Mouse (Mus musculus): ENCODE results near the gene Myl3. TPM values are rescaled to one million over a fixed set of nuclear protein-coding genes. Genes with fewer than 3 reads are reported as not detected.

The Myl3 gene
- total RNA-seq, 1 experiment from 2014 or later = not detected

DNA sequence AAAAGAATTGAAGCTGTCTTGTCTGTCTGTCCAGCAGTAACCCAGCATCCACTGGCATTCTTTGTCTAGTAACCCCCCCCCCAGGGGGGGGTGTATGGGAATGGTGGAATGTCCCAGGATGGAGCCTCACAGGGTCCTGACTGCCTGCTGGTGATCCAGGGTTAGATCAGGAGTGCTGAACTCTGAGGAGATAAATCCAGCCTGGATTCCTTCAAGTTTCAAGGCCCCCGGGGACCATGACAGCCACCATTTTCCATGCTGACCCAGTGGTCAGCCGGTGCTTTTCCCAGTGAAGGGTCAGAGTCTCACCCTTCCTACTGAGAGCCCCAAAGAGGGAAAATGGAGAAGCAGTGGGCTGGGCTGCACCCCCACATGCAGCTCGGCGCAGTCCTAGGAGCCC lies 9.8 kb upstream of the Myl3 start:
- DNase-seq = no peak

DNA sequence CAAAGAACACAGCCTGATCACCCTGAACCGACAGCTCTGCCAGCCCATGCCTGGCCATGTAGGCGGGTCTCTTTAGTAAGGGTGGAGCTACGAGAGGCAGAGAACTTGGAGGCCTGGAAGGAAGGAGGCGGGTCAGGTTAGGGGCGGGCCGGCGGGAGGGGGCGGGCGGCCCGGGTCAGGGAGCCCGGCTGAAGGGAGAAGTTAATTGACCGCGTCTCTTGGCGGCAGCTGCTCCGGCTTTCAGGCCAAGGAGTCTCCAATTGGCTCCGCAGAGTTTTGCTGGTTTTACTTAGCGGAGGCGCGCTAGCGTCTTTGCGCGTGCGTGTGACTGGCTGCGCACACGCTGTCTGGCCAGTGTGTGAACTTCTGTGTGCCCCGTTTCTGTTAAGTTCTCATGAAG lies 9.0 kb upstream of the Myl3 start:
- DNase-seq = peak; percentile 78

DNA sequence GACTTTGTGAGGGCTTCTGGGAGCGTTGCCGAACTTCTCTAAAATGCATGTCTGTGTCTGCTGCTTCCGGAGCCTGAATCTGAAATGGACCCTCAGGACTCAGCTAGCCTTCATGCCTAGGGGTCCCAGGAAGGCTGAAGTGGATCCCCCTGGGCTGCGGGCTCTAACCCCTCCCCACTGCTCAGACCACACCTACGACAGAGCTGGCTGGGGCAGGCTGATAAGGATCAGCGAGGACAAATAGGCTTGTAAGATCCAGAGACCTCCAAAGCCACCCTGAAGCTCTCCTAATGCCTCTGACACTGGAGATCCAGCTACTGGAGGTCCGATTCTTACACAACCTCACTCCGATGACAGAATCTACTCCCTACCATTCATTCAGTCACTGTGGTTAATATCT lies 8.6 kb upstream of the Myl3 start:
- no peak for DNase-seq

DNA sequence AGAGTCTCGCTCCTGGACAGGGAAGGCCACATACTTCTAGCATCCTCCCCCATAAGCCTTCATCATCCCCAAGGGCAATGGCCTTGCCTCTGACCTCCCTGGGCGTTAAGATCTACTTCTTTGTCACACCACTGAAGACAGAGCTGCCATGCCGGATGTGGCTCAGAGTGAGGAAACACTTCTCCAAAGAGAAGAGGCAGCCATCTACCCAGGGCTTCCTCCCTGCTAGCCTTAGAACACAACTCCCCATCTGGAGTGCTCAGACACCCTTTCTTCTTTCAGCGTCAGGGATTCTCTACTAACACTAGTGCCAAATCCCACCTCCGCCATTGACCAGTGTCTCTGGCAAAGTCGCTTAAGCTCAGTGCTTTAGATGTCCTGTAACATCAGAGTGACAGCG lies 7.5 kb upstream of the Myl3 start:
- no peak for DNase-seq

DNA sequence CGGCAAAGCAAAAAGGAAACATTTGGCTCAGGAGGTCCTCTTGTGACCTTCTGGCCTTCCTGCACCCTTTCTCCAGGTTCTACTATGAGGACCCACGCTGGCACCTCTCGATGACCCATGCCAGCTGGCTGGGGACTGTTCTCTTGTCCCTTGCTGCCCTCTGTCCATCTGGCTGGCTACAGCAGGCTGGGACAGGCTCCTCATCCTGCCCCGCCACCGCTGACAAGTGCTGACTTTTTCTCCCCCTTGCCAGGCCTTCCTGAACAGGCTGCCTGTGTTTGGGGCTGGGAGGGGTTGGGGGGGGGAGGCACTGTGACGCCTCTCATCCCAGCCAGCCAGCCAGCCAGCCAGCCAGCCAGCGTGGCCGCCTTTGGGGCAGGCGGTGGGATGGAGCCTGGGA lies 5.3 kb upstream of the Myl3 start:
- no peak for DNase-seq

DNA sequence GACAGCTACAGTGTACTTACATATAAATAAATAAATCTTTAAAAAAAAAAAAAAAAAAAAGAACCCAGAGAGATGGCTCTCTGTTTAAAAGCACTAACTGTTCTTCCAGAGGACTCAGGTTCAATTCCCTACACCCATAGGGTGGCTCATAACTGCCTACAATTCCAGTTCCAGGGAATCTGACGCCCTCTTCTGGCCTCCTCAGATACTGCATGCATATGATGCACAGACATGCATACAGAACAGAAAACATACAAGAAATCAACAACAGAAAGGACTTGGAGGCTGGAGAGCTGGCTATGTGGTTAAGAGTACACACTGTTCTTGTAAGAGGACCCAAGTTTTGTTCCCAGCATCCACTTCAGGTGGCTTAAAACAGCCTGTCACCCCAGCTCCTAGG lies 3.6 kb upstream of the Myl3 start:
- no peak for DNase-seq

DNA sequence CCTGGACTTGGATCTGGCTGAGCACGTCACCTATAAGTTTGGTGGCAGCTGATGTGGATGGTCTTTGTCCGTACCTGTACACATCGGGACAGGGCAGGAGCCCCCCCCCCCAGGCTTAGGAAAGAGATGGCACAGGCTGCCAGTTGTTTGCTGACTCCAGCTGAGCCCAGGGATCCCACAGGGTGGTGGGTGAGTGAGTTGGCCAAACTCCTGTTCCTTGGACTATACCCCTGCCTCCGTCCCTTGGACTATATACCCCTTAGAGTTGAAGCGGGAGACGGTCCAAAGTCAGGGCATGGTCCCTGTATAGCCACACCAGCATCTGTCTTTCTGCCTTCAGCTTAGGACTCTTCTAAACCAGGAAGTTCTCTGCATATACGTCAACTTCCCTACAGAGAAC lies 1.7 kb upstream of the Myl3 start:
- DNase-seq = no peak

DNA sequence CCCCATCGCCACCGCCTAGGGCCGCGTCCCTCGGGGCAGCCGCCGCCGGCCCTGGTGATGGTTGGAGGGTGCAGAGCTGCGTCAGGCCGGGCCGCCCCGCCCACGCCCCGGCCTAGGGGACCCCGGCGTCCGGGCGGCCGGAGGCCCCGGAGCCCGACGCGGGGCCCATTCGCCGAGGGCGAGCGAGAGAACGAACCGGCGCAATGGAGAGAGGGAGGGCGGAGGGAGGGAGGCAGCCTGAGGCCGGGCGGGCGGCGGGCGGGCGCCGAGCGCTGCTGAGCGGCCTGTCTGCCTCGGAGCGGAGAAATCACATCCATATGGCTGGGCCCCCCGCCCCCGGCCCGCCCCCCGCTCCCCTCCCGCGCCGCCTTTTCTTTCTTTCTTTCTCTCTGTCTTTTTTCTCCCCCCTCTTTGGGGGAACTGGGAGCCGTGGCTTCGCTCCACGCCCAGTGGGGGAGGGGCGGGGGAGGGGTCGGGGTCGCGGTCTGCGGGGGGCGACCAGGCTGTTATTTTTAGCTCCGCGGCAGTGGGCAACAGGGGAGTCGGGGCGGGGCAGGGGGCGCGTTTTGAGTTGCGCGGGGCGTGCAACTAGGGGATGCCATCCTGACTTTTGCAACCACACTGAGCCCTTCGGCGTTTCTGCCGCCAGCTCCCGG lies 762 bp downstream of the Myl3 start:
- peak; percentile 33 for DNase-seq

DNA sequence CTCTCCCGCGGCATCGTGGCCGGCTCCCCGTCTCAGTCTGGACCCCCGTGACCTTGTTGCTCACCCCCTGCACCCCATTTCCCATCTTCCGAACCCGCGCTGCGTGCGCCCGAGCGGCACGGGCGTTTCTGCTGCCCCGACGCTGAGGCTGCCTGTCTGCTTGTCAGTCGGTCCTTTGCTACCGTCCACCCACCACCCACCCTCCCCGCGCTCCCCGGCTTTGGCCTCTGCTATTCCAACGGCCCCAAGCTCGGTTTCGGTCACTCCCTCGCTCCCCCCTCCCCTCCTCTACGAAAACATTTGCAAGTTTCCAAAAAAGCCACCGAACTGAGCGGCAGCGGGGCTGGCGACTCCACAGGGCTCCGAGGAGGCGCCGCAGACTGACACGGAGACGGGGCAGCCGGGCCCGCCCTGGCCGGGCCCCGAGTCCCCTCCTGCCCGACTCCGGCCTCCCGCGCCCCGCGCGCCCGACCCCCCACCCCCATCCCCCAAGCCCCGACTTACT lies 1.3 kb downstream of the Myl3 start:
- peak; percentile 27 for DNase-seq

DNA sequence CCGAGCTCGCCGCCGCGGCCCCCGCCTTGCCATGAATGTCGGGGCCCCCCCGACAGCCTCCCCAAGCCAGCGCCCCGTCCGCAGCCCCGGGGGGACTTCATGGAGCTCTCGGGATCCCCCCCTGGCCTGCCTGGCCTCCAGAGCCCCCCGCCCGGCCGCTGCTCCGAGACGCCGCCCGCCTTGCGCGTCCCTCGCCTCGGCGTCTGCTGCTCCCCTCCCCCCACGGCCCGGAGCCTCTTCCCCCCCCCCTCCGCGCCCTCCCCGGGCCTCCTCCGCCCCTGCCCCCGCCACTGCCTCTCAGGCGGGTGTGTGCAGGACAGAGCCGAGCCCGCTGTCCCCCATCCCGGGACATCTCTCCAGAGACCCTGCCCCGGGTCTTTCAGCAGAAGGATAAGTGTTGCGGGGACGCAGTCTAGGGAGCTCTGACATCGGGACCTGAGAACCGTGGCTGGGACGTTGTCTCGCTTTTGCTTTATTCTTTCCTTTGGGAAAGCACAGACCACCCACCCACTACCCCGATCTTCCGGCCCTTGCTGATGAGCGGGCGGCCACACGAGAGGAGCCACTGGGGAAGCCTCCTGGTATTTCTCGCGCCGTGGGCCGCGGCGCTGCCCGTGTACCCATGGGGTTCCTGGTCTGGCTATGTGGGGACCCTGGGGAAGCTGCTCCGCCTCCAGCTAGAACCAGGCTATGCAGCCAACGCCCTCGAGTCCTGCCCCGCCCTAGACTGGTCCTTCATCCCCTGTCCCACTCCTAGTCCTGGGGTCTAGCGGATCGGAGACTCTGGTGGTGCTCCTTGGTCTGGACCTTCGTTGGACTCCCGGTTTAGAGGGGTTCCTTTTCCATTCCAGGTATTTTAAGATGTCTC lies 2.0 kb downstream of the Myl3 start:
- peak; percentile 26 for DNase-seq

DNA sequence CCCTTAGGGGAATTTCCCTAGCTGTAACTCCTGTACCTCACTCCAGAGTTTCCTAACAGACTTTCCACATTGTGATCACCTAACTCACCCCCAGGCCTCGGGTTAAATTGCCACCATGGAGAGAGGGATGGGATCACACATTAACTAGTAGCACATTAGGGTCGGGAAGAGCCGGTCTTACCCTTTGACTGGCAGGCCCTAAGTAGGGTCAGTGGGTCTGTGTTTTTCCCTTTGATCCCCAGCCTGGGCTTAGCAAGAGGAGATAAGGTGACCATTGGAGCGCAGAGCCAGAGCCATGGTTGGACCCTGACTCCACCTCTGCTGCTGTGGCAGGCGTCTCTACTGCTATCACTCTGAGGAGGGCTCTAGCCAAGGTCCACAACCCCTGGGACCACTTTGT lies 4.1 kb downstream of the Myl3 start:
- no peak for DNase-seq

DNA sequence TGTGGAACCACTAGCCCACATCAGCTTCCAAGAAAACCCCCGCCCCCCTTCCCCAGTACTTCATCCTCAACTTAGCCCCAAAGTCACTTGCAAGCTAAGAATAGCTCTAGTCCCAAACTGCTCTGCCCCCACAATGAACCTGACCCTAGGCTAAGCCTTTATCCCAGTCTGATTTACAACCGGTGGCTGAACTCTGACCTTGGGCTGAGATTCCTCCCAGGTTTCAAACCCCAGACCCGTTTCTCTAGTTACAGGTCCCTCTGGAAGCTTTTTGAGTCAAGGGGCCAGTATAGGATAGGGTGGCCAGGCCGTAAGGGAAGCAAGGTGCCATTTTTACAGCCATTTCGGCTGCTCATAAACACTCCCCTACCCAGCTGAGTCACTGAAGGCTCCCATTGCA lies 4.6 kb downstream of the Myl3 start:
- DNase-seq = no peak

DNA sequence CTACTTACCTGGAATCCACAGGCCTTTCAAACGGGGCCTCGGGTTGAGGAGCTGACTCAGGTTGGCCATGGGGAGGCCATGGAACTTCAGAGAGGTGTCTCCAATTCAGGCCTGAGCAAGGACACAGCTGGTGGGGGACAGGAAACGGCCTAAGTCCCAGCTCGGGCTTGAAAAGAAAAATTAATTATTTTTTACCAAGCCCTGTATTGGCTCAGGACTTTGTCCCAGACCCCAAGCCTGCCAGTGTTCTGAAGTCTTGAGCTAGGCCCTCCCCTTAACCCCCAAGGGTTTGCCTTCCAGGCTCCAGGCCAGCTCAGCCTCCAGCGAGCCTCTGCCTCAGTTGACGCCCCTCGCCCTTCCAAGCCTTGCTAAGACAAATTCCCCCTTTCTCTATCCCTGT lies 5.3 kb downstream of the Myl3 start, which contains the start of gene Pth1r:
Gene Pth1r, minus strand, starts transcription at position 185 of the 400 bp plus-strand sequence.
- DNase-seq = no peak

DNA sequence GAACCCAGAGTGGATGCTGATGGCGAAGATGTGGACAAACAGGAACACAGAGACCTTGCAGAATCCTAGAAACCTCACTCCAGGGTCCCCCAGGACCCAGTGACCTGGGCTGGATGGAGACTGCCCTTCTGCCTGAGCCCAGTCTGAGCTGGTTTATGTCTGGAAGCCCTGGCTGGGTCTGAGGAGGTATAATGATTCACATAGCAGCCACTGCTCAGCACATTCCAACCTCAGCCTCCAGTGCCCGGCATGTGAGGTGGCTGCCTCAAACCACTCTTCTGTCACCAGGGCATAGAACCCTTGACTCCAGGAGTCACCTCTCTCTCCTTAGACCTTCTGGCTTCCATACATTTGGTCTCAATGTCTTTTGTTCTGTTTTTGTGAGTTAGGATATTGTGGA lies 6.8 kb downstream of the Myl3 start:
- DNase-seq = no peak

DNA sequence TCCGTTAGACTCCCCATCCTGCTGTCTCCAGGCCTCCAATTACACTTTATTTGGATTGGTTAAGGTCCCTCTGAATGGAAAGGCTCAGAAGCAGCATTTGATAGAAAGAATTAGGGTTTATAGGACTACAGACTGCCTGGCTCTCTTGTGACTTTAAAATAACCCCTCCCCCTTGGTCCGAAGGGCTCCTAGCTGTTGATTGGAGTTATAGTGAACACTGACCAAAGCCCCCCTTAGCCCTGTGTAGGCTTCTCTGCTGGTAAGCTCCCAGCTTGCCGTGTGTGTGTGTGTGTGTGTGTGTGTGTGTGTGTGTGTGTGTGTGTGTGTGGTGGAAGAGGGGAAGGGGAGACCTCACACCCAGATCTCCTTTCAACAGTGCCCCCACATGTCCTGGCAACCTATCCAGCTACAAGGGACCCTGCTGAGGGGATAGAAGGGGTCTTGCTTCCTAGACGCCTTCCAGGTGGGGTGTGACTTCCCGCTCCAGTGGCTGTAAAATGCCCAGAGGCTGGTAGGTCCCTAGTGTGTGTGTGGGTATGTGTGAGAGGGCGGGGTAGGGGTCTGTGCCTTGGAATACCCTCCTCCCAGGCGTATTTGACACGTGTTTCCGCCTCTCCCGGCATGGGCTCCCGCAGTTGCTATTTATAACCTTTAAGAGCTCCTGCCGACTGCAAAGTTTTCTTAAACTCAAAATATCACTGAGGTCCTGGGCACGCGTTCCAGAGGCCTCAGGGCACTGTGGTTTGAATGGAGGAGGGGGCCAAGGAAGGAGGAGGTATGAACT lies 8.9 kb downstream of the Myl3 start:
- no peak for DNase-seq

DNA sequence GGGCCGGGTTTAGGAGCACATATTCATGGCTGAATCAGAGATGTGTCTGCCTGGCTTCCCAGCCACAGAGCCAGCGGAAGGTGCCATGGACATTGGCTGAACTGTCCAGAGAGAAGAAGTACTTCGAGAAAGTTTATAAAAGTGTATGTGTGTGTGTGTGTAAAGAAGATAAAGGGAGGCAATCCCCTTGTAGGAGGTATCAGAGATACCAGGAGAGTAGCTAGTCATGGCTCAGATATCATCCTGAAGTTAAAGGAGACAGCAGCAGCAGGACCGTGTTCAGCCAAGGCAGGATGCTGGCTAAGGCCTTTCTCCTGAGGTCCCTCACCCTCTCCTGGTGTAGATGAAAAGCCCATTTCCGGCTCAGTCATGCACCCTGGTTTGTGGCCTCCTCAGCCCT lies 9.8 kb downstream of the Myl3 start:
- DNase-seq = no peak

DNA sequence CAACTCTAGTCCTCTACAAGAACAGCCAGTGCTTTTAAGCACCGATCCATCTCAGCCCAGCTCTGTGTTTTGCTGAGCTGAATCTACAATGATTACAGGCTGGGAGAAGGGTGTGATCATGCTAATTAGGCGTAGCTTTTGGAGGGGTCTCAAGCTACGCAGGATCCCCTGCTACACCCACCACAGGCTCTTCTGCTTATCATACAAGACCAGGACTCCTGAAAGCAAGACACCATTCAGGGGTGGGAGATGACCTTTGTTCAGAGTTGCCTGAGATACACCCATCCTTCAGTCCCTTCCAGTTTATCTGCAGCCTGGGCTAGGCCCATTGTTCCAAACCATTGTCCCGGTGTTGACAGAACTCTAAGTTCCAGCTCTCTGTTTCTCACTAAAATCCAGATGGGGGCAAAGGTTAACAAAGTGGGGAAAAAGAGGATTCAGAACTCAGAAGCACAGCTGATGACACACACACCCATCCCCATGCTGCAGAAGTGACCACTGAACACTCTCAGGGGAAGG lies 11.3 kb downstream of the Myl3 start:
- DNase-seq = no peak

DNA sequence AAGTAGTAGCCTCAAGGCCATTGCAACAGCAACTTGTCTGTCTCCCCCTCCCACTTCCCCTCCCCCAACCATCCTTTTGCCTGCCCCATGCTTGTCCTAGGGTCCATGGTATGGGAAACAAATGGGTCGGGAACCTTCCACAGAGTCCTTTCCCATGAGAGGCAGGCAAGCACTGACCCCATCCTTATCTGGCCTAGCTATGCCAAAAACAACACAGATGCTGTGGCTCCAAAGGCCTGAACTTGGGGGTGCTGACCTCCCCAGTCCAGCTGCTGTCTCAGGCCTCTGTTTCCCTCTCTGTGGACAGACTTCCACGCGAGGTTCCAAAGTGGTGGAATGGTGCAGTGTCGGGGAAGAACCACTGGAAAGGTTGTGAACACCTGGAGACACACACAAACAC lies 12.1 kb downstream of the Myl3 start:
- DNase-seq = no peak

DNA sequence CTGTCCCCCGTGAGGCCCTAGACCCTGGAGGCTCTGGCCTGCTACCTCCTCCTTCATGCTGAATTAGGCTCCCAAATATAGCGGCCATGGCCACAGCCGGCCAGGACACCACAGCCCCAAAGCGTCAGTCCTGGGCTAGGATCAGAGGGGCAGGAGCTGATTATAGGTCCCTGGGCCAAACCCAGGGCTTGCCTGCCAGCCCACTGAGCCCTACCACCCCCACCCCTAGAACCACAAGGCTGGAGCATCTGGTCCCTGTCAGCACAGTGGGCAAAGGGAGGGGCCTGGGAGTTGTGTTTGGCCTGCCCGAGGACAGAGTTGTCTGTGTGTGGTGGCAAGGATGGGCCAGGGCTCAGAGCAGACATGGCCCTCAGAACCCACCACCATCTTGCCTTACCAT lies 16.2 kb downstream of the Myl3 start:
- no peak for DNase-seq

DNA sequence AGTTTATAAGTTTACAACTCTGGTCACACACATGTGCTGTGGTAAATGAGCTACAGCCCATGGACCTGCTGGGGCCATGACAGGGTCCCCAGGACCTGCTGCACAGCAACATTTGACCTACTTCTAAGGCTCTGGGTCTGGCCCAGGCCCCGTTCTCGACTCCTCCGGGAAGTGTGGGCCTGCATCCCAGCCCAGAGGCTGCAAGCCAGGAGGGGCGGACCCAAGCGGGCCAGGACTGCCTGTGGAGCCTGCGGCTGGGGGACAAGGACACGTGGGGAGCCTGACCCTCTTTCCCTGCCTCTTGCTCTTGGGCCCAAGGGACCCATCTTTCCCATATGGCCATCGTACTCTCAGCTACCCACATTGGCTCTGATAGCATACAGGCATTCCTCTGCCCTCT lies 16.9 kb downstream of the Myl3 start:
- DNase-seq = peak; percentile 60

DNA sequence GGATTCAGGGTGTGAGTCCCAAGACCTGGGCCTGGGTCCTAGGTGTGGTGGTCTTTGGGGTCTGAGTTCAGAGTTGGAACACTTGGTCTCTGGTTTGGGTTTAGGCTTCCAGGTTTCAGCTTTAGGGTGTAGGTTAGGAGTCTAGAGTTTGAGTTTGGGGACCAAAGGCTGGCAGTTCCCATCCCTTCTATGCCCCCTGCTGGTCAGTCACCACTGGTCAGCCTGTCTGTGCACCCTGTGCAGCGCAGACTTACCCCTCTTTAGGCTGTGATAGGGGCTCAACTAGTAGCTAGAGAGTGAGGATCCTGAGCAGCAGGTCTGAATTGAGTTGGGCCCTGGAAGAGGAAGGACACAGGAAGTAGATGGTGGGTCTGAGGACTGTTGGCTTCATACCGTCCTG lies 17.6 kb downstream of the Myl3 start:
- DNase-seq = peak; percentile 67

DNA sequence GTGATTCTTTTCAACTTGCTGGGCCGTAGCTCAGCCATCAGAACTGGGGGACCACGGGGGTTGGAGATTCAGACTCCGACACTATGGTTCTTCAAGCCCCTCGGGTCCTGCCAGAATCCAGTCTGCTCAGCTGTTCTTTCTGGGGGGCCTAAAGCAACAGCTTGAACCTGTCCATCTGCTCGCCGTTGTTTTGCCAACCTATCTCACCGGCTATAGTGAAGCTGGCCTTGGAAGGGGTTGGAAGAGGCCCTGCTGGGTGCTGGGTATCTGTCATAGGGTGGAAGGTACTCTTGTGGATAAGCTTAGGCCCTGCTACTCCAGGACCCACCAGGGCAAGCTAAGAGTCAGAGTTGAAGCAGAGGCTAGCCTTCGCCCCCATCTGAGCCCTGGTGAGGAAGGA lies 19.2 kb downstream of the Myl3 start:
- no peak for DNase-seq

DNA sequence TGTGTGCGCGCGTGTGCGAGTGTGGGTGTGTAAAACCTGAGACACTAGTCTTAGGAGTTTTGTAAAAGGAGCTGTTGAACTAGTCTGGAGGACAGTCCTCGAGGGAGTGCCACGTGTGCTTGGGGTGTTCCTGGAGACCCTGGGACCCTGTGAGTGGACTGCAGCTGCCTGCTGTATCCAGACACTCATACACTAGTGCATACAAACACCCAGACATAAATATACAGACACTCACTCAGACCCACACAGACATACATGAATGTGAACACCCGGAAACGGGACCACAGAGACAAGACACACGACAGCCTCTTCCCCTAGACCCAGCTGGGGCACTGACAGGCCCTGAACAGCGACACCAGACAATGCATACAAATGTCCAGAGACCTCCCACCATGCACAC lies 21.1 kb downstream of the Myl3 start:
- DNase-seq = no peak

All from adrenal gland, postnatal 25 days (tissue).